Mouse (Mus musculus) heart, postnatal 0 days (tissue): ENCODE measurements at regions not wholly inside any gene's neighbourhood (a gene's known extent, or its start where the extent isn't known, plus 50 kb on each side); places are given as distances from the start of the nearest gene placed in this dataset.

Source experiments
- CTCF ChIP-seq: IDR thresholded peaks from 2 replicates; pipeline ENCODE4 v1.5.1; 2016; ENCODE audit warnings: antibody characterized with exemption, control low read depth, low read depth
- EP300 ChIP-seq: IDR thresholded peaks from 2 replicates; pipeline ENCODE4 v1.6.1; 2016; ENCODE audit warnings: antibody characterized with exemption, low read depth

- peak; percentile 41 for TF ChIP-seq CTCF
- no peak for TF ChIP-seq EP300
Measured at GRCm38 (mm10) chr15:88537190-88537589, 62.9 kb upstream of the Zdhhc25 start.
